Mouse (Mus musculus): ENCODE data around the gene Gm19668.
"Not testable (repeated sequence)": the region's sequence is repeated elsewhere in the genome, so short reads cannot be mapped to it uniquely, and the experiment has no call there.

The Gm19668 gene

DNA sequence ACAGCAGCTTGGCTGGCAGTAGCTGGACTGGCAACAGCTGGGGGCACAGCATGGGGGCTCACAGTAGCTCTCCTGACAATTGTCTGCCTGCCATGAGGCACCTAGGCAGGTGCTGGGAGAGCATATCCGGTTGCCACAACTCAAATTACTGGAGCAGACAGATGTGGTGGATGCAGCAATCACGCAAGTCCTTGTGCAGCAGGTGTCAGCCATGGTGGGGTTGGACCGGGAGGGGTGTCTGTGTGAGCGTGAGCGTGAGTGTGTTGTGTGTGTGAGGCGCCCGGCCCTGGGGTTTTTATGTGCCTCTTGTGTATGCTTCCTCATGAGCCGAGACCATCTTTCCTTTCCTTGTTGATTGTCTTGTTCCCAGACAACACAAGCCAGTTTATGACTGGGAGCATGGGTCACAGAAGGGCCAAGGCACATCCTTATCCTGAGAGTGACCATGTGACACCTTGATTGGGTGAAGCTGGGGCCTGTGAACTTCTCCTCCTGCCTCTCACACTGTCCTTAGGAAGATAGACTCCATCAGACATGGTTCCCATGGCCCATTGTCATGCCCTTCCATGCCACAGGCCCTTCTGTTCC lies at the start of gene Gm19668:
Gene Gm19668 (minus strand): TSS at position 213 of the 588 bp plus-strand sequence.
- no peak for DNase-seq (ENCODE audit: low spot score)

DNA sequence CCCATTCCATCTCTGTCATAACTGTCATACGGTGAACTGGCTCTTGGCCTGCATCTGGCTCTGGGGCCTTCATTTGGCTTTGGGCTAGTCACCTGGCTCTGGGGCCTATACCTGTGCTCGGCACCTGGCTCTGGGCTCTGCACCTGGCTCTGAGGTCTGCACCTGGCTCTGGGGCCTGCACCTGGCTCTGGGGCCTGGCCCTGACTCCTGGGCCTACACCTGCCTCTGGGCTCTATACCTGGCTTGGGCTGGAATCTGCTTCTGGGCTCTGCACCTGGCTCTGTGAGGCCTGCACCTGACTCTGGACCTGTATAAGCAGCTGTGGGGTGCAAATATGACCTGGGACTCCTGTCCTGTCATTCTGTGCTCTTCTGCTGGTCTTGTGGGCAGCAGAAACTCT lies 48.6 kb upstream of the Gm19668 start:
- no peak for DNase-seq (ENCODE audit: low spot score)

DNA sequence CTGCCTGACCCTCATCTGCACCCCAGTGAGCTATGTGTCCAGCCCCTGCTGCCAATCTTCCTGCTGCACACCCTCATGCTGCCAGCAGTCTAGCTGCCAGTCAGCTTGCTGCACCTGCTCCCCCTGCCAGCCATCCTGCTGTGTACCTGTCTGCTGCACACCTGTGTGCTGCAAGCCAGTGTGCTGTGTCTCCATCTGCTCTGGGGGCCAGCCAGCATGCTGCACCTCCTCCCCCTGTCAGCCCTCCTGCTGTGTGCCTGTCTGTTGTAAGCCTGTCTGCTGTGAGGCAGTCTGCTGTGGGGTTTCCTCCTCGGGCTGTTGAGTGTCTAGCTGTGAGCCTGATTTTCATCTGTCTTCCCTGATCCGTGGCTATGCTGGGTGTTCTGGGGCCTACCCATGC lies 48.0 kb upstream of the Gm19668 start:
- no peak for DNase-seq (ENCODE audit: low spot score)

DNA sequence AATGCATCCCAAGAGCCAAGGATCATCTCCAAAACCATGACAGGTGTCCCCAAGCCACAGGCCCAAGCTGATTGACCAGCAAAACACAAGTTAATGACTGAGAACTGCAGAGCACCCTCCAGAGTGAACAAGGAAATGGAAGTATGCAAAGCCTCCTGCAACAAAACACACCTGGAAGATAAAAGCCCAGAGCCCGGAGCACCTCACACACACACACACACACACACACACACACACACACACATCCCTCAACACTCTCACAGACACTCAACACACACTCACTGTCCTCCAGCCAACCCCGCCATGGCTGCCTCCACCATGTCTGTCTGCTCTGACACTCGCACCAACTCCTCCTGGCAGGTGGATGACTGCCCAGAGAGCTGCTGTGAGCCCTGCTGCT lies 47.6 kb upstream of the Gm19668 start, which contains the start of gene Gm36176:
Gene Gm36176 (plus strand): TSS at position 301 of the 400 bp plus-strand sequence.
- DNase-seq (ENCODE audit: low spot score), result no peak

DNA sequence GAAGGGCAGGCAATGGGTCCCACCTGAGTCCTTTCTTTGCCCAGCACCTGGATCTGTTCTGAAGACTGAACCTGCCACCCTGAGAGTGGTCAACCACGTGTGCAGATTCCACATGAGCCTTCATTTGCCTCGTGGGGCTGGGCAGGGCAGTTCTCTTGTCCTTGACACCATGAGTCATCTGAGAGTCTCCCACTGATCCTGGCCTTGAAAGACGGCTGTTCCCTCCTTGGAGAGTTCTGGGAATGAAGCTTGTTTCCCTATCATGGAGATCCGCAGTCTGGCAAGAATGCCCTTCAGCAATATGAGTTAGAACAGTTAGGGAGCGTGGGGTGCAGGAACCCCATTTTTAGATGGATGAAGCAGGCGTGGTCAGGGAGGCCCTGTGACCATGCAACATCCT lies 40.1 kb upstream of the Gm19668 start:
- DNase-seq (ENCODE audit: low spot score), result no peak

DNA sequence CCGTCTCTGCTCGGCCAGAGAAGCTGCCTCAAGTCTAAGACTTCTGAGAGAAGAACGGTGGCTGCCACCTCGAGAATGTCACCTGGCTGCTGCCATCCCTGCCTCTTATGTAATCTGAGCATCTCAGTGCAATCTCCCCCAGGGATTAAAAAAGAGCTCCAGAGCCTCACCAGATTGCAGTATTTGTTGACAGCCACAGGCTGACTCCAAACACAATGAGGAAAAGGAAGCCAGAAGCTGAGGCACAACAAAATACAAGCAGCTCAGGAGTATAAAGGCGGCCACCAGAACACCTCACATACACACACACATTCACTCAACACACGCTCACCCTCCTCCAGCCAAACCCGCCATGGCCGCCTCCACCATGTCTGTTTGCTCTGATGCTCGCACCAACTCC lies 36.7 kb upstream of the Gm19668 start, which contains the start of gene Krtap10-10:
Gene Krtap10-10 (plus strand): TSS at position 301 of the 400 bp plus-strand sequence.
- DNase-seq (ENCODE audit: low spot score), result no peak

DNA sequence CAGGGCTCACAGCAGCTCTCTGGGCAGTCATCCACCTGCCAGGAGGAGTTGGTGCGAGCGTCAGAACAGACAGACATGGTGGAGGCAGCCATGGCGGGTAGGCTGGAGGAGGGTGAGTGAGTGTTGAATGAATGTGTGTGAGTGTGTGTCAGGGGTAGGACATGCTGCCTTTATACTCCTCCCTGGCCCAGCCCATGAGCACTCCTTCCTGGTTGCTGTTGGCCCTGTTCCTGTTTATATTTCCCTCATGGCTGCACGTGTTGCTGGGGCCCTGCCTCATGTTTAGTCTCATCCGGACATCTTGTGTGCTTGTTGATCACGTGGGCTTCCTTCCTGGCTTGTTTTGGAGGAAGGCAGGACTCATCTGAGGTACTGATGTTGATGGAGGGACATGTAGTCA lies 28.0 kb upstream of the Gm19668 start, which contains the start of gene Krtap10-4:
Gene Krtap10-4 (minus strand): TSS at position 145 of the 400 bp plus-strand sequence.
- no peak for DNase-seq (ENCODE audit: low spot score)

DNA sequence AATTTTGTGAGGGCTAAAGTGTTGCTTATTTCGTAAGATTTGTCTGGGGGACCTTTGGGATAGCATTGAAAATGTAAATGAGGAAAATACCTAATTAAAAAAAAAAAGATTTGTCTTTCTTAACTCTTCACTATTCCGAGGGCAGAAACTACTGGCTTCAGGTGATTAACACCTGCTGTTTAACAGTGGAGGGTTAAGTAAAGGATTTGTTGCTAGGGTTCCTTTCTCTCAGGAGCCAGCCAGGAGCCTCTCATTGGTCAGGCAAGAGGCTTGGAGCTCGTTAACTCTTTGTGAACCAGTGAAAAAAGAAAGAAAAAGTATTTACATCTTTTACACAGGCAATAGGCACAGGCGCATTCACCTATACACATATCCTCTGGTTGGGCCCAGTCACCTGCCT lies 20.3 kb upstream of the Gm19668 start:
- no peak for DNase-seq (ENCODE audit: low spot score)

DNA sequence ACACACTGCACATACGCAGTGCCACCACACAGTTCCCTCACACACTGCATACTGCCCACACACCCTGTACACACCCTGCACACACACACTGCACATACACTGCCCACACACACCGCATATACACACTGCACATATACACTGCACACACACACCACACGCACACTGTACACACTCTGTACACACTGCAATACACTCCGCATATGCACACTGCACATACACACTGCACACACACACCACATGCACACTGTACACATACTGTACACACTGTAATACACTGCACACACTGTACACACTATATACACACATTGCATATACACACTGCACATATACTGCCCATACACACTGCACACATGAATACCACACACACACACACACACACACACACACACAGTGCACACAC lies 19.6 kb upstream of the Gm19668 start:
- no peak for DNase-seq (ENCODE audit: low spot score)

DNA sequence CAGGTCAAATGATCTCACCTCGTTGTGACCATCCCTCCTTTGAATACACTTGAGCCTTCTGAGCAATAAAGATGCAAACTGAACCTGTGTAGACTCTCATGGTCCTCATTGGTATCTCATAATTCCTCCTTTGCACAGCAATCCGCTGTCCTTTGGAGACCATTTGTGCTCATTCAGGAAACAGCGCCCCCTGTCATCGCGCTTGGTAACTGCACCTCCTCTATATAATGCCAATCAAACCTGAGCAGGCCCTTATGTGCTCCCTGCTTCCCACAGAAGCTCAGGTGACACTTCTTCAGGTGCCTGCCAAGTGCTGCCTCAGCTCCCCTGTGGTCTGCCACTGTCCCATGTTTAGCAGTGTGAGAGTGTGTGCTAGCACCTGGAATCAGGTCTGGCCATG lies 16.6 kb upstream of the Gm19668 start:
- DNase-seq (ENCODE audit: low spot score), result no peak

DNA sequence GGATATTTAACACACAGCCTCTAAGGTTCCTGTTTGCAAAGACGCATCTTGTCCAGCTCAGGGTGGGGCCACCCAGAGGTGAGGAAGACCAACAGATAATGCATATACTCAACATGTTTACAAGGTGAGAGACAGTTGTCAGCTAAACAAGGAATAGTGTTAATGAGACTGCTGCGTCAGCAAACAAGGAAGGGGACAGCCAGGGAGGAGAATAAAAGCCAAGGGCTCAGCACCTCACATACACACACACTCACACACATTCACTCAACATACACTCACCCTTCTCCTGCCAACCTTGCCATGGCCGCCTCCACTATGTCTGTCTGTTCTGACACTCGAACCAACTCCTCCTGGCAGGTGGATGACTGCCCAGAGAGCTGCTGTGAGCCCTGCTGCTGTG lies 15.4 kb upstream of the Gm19668 start, which contains the start of gene Gm2696:
Gene Gm2696 (plus strand): TSS at position 301 of the 400 bp plus-strand sequence.
- no peak for DNase-seq (ENCODE audit: low spot score)

DNA sequence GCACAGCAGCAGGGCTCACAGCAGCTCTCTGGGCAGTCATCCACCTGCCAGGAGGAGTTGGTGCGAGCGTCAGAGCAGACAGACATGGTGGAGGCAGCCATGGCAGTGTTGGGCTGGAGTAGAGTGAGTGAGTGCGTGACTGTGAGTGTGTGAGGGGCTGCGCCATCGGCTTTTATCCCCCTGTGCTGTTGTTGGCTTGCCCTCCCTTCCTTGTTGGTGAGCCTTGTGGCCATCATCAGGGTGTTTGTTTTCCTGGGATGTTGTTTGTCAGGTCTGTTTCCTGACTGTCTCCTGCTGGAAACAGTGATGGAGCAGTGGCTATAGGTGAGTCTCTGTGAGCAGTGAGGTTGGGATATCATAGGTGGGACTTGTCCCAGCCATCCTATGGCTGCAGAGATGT lies 12.8 kb upstream of the Gm19668 start, which contains the start of gene Gm9507:
Gene Gm9507 (minus strand): TSS at position 101 of the 400 bp plus-strand sequence.
- DNase-seq (ENCODE audit: low spot score), result no peak

DNA sequence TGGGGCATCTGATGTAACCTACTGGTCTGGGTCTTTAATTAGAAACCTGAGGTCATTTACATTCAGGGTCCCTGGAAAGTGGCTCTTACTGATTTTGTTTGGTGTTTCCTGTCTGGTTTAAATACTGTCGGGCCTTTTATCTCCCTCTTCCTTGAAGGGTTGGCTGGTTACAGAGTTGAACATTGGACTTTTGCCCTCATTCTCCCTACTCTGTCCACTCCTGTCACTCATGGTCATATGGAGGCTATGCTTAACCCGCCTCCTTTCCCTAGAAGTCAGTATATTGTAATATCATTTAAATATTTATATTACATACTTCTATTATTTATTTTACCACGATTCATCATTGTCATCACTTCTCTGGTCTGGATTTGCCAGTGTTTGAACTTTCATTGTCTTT lies 5.2 kb upstream of the Gm19668 start:
- DNase-seq (ENCODE audit: low spot score), result no peak

DNA sequence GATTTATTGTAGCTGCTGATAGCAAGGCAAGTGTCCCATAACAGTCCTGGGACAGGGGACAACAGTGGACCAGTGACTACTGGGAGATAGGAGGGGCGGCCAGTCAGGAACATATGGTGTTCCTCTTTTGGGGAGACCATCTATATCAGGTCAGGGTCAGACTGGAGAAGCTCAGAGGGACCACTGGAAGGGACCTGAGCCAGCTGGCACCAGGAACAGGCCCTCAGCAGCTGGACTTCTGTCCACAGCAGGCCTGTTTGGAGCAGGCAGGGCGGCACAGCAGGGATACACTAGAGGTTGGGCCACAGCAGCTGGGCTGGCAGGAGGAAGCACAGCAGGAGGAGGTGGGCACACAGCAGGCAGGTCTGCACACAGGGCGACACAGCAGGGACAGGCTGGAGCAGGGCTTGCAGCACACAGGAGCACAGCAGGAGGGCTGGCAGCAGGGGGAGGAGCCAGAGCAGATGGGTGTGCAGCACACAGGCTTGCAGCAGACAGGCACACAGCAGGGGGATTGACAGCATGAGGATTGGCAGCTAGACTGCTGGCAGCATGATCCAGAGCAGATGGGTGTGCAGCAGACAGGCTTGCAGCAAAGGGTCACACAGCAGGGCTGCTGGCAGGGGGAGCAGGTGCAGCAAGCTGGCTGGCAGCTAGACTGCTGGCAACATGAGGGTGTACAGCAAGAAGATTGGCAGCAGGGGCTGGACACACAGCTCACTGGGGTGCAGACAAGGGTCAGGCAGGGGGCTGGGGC lies 591 bp downstream of the Gm19668 start:
- DNase-seq (ENCODE audit: low spot score), result not testable (repeated sequence)

DNA sequence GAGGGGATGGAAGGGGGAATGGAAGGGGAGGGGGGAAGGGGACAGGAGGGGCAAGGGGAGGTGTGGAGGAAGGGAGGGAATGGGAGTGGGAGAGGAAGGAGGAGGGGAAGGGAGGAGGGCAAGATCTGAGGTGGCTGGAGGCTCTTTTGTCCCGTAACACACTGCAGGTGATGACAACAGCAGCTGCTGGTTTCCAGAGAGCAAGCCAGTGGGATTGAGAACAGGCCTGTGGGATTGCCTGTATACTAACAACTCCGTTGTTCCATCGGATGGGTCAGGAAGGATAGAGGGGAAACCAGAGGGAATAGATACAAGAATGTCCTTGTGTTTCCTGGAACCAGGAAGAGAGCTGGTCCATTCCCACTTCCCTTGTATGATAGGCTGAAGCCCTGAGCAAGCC lies 1.3 kb downstream of the Gm19668 start:
- DNase-seq (ENCODE audit: low spot score), result no peak

DNA sequence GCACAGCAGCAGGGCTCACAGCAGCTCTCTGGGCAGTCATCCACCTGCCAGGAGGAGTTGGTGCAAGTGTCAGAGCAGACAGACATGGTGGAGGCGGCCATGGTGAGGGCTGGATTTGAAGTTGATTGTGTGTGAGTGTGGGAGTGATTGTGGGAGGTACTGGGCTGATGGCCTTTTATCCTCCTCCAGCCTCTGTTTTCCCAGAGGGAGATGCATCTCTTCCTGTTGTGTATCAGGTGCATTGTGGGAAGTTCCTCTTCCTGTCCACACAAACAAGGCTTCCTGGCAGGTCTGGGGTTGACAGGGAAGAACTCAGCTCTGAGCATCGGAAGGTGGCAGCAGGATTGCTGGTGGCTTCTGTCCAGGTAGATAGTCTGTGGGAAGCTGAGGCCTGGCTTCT lies 4.0 kb downstream of the Gm19668 start, which contains the start of gene Gm9639:
Gene Gm9639 (minus strand): TSS at position 101 of the 400 bp plus-strand sequence.
- no peak for DNase-seq (ENCODE audit: low spot score)

DNA sequence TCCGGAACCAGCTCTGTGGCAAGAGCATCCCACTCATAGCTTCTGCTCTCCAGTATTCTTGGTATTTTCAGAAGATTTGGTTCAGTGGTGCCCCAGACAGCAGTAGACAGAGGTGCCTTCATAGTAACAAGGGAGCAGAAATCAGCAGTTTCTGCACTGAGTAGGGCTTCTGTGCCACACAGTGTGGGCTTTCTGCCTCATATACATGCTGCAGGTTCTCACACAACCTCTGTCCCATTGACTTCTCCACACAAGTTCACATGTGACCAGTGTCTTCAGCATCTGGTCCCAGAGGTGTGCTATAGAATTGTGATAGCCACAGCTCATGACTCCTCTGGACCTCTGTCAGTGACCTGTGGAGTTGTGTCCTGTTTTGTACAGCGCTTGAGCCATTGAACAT lies 10.3 kb downstream of the Gm19668 start:
- DNase-seq (ENCODE audit: low spot score), result no peak

DNA sequence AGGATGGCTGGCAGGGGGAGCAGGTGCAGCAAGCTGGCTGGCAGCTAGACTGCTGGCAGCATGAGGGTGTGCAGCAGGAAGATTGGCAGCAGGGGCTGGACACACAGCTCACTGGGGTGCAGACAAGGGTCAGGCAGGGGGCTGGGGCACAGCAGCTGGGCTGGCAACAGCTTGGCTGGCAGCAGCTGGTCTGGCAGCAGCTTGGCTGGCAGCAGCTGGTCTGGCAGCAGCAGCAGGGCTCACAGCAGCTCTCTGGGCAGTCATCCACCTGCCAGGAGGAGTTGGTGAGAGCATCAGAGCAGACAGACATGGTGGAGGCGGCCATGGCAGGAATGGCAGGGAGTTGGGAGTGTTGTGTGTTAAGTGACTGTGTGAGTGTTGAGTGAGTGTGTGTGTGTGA lies 11.1 kb downstream of the Gm19668 start, which contains the start of gene Gm7137:
Gene Gm7137 (minus strand): TSS at position 325 of the 400 bp plus-strand sequence.
- DNase-seq (ENCODE audit: low spot score), result not testable (repeated sequence)

DNA sequence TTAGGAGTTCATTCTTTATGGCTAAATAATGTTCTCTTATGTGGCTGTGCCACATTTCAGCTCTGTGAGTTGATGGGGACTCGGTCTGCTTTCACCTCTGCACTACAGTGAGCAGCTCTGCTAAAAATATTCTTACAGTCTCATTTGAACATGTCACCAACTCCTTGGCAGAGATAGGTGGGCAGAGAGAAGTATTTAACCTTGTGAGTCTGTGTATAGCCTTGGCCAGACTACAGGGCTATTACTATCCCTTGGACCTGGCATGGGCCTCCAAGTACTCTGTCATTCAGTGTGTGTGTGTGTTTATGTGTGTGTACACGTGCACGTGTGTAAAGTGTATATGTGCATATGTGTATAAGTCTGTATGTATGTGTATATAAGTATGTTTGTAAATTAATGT lies 15.5 kb downstream of the Gm19668 start:
- DNase-seq (ENCODE audit: low spot score), result not testable (repeated sequence)

DNA sequence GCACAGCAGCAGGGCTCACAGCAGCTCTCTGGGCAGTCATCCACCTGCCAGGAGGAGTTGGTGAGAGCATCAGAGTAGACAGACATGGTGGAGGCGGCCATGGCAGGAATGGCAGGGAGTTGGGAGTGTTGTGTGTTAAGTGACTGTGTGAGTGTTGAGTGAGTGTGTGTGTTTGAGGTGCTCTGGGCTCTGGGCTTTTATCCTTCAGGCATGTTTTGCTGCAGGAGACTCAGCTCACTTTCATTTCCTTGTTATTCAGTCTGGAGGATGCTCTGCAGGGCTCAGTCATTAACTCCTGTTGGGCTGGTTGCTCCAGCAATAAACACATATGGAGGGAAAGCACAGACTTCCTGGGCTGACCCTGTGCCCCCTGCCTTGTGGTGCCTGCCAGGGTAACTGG lies 16.5 kb downstream of the Gm19668 start, which contains the start of gene Gm3250:
Gene Gm3250 (minus strand): TSS at position 101 of the 400 bp plus-strand sequence.
- not testable (repeated sequence) for DNase-seq (ENCODE audit: low spot score)

DNA sequence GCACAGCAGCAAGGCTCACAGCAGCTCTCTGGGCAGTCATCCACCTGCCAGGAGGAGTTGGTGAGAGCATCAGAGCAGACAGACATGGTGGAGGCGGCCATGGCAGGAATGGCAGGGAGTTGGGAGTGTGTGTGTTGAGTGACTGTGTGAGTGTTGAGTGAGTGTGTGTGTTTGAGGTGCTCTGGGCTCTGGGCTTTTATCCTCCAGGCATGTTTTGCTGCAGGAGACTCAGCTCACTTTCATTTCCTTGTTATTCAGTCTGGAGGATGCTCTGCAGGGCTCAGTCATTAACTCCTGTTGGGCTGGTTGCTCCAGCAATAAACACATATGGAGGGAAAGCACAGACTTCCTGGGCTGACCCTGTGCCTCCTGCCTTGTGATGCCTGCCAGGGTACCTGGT lies 22.1 kb downstream of the Gm19668 start, which contains the start of gene Gm7138:
Gene Gm7138 (minus strand): TSS at position 101 of the 400 bp plus-strand sequence.
- not testable (repeated sequence) for DNase-seq (ENCODE audit: low spot score)

DNA sequence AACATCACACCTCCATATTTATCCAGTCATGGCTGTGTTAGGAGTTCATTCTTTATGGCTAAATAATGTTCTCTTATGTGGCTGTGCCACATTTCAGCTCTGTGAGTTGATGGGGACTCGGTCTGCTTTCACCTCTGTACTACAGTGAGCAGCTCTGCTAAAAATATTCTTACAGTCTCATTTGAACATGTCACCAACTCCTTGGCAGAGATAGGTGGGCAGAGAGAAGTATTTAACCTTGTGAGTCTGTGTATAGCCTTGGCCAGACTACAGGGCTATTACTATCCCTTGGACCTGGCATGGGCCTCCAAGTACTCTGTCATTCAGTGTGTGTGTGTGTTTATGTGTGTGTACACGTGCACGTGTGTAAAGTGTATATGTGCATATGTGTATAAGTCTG lies 26.8 kb downstream of the Gm19668 start:
- not testable (repeated sequence) for DNase-seq (ENCODE audit: low spot score)

DNA sequence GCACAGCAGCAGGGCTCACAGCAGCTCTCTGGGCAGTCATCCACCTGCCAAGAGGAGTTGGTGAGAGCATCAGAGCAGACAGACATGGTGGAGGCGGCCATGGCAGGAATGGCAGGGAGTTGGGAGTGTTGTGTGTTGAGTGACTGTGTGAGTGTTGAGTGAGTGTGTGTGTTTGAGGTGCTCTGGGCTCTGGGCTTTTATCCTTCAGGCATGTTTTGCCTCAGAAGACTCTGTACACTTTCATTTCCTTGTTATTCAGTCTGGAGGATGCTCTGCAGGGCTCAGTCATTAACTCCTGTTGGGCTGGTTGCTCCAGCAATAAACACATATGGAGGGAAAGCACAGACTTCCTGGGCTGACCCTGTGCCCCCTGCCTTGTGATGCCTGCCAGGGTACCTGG lies 27.7 kb downstream of the Gm19668 start, which contains the start of gene Gm3238:
Gene Gm3238 (minus strand): TSS at position 101 of the 400 bp plus-strand sequence.
- not testable (repeated sequence) for DNase-seq (ENCODE audit: low spot score)
